Mouse (Mus musculus): ENCODE measurements around the gene Ackr2. TPM values are rescaled to one million over a fixed set of nuclear protein-coding genes. Genes with fewer than 3 reads are reported as not detected.

Ackr2 gene
- total RNA-seq, 2 experiments from 2014 or later = not detected

- ATAC-seq (replicated peaks; ENCODE audit: low FRiP score, low TSS enrichment, poor library complexity, severe bottlenecking) = no peak
Observed at GRCm38 (mm10) chr9:121889927-121890440, 8.2 kb upstream of the Ackr2 start.

- 0 out of 2 replicates have a peak, but pooled peaks have one; percentile 37 for ATAC-seq (replicated peaks; ENCODE audit: low FRiP score, low TSS enrichment, poor library complexity, severe bottlenecking)
Observed at GRCm38 (mm10) chr9:121890441-121890941, 7.7 kb upstream of the Ackr2 start.

GRCm38 (mm10) chr9:121891301-121891700 lies 6.9 kb upstream of the Ackr2 start:
- no peak for ATAC-seq (replicated peaks; ENCODE audit: low FRiP score, low TSS enrichment, poor library complexity, severe bottlenecking)

- ATAC-seq (replicated peaks; ENCODE audit: low FRiP score, low TSS enrichment, poor library complexity, severe bottlenecking) = no peak
Observed at GRCm38 (mm10) chr9:121892057-121892687, 6.0 kb upstream of the Ackr2 start.

GRCm38 (mm10) chr9:121894447-121894846 lies 3.7 kb upstream of the Ackr2 start:
- no peak for ATAC-seq (replicated peaks; ENCODE audit: low FRiP score, low TSS enrichment, poor library complexity, severe bottlenecking)

GRCm38 (mm10) chr9:121895392-121895993 lies 2.7 kb upstream of the Ackr2 start:
- ATAC-seq (replicated peaks; ENCODE audit: low FRiP score, low TSS enrichment, poor library complexity, severe bottlenecking) = no peak

GRCm38 (mm10) chr9:121896820-121897219 lies 1.3 kb upstream of the Ackr2 start:
- ATAC-seq (replicated peaks; ENCODE audit: low FRiP score, low TSS enrichment, poor library complexity, severe bottlenecking) = no peak

- ATAC-seq (replicated peaks; ENCODE audit: low FRiP score, low TSS enrichment, poor library complexity, severe bottlenecking) = no peak
Observed at GRCm38 (mm10) chr9:121899306-121899705, 1.2 kb downstream of the Ackr2 start.

- ATAC-seq (replicated peaks; ENCODE audit: low FRiP score, low TSS enrichment, poor library complexity, severe bottlenecking) = no peak
Observed at GRCm38 (mm10) chr9:121900282-121900855, 2.2 kb downstream of the Ackr2 start.

GRCm38 (mm10) chr9:121901710-121902700 lies 3.9 kb downstream of the Ackr2 start:
- no peak for ATAC-seq (replicated peaks; ENCODE audit: low FRiP score, low TSS enrichment, poor library complexity, severe bottlenecking)

GRCm38 (mm10) chr9:121903476-121904305 lies 5.5 kb downstream of the Ackr2 start:
- ATAC-seq (replicated peaks; ENCODE audit: low FRiP score, low TSS enrichment, poor library complexity, severe bottlenecking) = no peak

- ATAC-seq (replicated peaks; ENCODE audit: low FRiP score, low TSS enrichment, poor library complexity, severe bottlenecking) = no peak
Observed at GRCm38 (mm10) chr9:121904319-121904718, 6.2 kb downstream of the Ackr2 start.

- ATAC-seq (replicated peaks; ENCODE audit: low FRiP score, low TSS enrichment, poor library complexity, severe bottlenecking) = no peak
Observed at GRCm38 (mm10) chr9:121904946-121905345, 6.8 kb downstream of the Ackr2 start.

GRCm38 (mm10) chr9:121905556-121906185 lies 7.5 kb downstream of the Ackr2 start:
- ATAC-seq (replicated peaks; ENCODE audit: low FRiP score, low TSS enrichment, poor library complexity, severe bottlenecking) = no peak

GRCm38 (mm10) chr9:121906456-121906855 lies 8.3 kb downstream of the Ackr2 start:
- ATAC-seq (replicated peaks; ENCODE audit: low FRiP score, low TSS enrichment, poor library complexity, severe bottlenecking) = no peak

- ATAC-seq (replicated peaks; ENCODE audit: low FRiP score, low TSS enrichment, poor library complexity, severe bottlenecking) = no peak
Observed at GRCm38 (mm10) chr9:121907356-121908070, 9.4 kb downstream of the Ackr2 start.

GRCm38 (mm10) chr9:121908321-121908720 lies 10.2 kb downstream of the Ackr2 start:
- no peak for ATAC-seq (replicated peaks; ENCODE audit: low FRiP score, low TSS enrichment, poor library complexity, severe bottlenecking)

GRCm38 (mm10) chr9:121909635-121910034 lies 11.5 kb downstream of the Ackr2 start:
- ATAC-seq (replicated peaks; ENCODE audit: low FRiP score, low TSS enrichment, poor library complexity, severe bottlenecking) = no peak

Measured in megakaryocyte-erythroid progenitor cell, adult 5-6 weeks (primary cell).